Mouse (Mus musculus) T-helper 17 cell (primary cell): ENCODE results near the gene Serpina3g.

Source experiments
- in situ Hi-C, 2 experiments: fragments of 300-600 bp; cut with MboI, MseI; formaldehyde crosslinking; loops; 1 replicate in 1 of 2; 2 replicates in 1 of 2; pipeline ENCODE4 v1.15.1; 2025; ENCODE audit warnings: high pct_unique_total_duplicates in 2 of 2

The Serpina3g gene

DNA sequence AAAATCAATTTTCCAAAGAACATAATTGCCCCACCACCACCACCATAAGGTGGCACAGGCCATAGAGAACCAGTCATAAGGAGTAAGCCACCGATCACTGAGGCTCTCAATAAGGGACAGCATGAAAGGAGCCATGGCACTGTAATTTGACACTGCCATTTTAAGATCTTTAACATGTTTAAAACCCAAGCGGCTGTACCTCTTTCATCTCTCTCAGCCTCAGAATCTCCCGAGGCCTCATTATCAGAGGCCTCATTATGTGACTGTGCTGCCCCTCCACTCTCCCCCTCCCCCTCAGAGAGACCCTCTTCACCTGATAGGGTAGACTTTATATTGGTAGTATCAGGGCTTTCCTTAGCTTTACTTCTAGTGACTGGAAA, 43.0 kb downstream of the Serpina3g start:
- in situ Hi-C loops = no loop called here

DNA sequence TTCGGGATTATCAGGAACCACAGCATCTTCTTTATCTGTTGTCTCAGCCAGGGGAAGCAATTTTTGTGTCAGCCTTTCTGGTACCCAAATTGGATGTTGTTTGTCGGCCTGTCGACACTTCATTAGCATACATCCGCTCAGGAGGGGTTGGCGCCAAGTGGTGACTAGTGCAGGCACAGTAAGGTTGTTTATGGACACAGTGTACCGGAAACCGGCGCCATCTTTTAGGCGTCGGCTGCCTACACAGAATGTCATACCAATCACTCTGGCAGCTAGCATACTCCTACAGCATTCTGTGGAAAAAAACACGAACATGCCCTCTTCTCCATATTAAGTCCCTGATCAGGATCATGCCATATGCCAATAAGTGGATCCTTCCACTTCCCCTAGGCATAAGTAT, 47.3 kb downstream of the Serpina3g start:
- in situ Hi-C loops = no loop called here

DNA sequence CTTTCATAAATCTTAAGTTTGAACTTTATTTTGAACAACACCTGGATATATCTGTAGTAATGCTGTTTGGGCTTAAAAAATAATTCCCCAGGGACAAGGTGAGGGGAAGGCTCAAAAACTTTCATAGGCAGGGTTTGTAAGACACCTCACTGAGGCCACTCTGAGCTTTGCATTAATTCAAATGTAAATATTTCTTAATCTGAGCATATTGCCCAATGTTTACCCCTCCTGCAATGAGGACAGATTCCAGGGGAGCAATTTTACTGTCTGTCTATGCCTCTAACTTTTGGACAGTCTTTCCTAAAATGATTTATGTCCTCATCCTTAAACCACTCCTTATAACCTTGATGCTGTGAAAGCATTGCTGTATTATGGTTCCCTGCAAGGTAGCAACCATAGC, 52.3 kb downstream of the Serpina3g start:
- in situ Hi-C loops = no loop called here

DNA sequence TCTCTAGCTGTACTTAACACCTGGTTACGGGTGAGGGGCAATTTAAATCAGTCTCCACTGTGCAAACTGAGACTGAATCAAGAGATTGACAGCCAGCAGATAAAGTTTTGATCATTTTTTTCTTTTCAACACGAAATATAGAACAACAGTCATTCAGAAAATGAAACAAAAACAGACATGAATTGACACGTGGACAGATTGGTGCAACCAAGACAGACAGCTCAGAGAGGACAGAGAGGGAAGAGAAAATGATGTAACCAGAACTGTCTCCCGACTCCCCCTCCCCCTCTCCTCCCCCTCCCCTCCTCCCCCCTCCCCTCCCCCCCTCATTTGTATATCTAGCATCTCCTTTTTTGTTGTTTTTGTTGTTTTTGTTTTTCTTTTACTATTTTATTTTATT, 53.8 kb downstream of the Serpina3g start:
- in situ Hi-C loops = no loop called here
